Mouse (Mus musculus) myocyte (in vitro differentiated cells): ENCODE data around the gene Dglucy. TPM values are rescaled to one million over a fixed set of nuclear protein-coding genes. Genes with fewer than 3 reads are reported as not detected.

ENCODE experiments used
- H3K27me3 ChIP-seq: one replicate; pipeline ENCODE4 v1.6.1; 2011; ENCODE audit not compliant: control insufficient read depth, insufficient read depth, insufficient read length
- H3K36me3 ChIP-seq: one replicate; pipeline ENCODE4 v1.6.1; 2011; ENCODE audit not compliant: control insufficient read depth, insufficient read depth
- H3K4me2 ChIP-seq: one replicate; pipeline ENCODE4 v1.6.1; 2011; ENCODE audit warnings: low read depth, control low read depth
- H3K4me3 ChIP-seq: one replicate; pipeline ENCODE4 v1.5.1; 2011; ENCODE audit warnings: mild to moderate bottlenecking, control low read depth, moderate library complexity
- H3K79me2 ChIP-seq: one replicate; pipeline ENCODE4 v1.6.1; 2011; ENCODE audit not compliant: control insufficient read depth, insufficient read depth
- H3ac ChIP-seq: one replicate; pipeline ENCODE4 v1.6.1; 2011; ENCODE audit not compliant: control insufficient read depth, insufficient read length
- CEBPB ChIP-seq: IDR thresholded peaks from 2 replicates; pipeline ENCODE4 v1.6.1; 2011; ENCODE audit warnings: mild to moderate bottlenecking, moderate library complexity; ENCODE audit not compliant: poor library complexity, insufficient read depth, severe bottlenecking
- E2F4 ChIP-seq: IDR thresholded peaks from one replicate; pipeline ENCODE4 v1.6.1; 2011; ENCODE audit warnings: mild to moderate bottlenecking, control low read depth, moderate library complexity; ENCODE audit not compliant: insufficient read depth
- MAX ChIP-seq: IDR thresholded peaks from one replicate; pipeline ENCODE4 v1.6.1; 2011; ENCODE audit warnings: low read depth, mild to moderate bottlenecking, control low read depth
- MYOD1 ChIP-seq, 3 experiments: IDR thresholded peaks; one replicate each; pipeline ENCODE4 v1.6.1; 2011; ENCODE audit warnings: control low read depth in 2 of 3, low read depth in 2 of 3, mild to moderate bottlenecking in 2 of 3, moderate library complexity in 1 of 3; ENCODE audit not compliant: insufficient read length in 2 of 3, control insufficient read depth in 1 of 3
- MYOG ChIP-seq, 3 experiments: IDR thresholded peaks; one replicate each; pipeline ENCODE4 v1.6.1; 2011; ENCODE audit warnings: control low read depth in 2 of 3, low read depth in 2 of 3, mild to moderate bottlenecking in 2 of 3; ENCODE audit not compliant: insufficient read length in 2 of 3, control insufficient read depth in 1 of 3, insufficient read depth in 1 of 3
- POLR2A ChIP-seq: IDR thresholded peaks from one replicate; pipeline ENCODE4 v1.6.1; 2011; ENCODE audit warnings: low read depth, mild to moderate bottlenecking, control low read depth, moderate library complexity; ENCODE audit not compliant: insufficient read length
- POLR2AphosphoS2 ChIP-seq: IDR thresholded peaks from one replicate; pipeline ENCODE4 v1.6.1; 2011; ENCODE audit warnings: low read depth, control low read depth; ENCODE audit not compliant: insufficient read length
- REST ChIP-seq: IDR thresholded peaks from one replicate; pipeline ENCODE4 v1.6.1; 2011; ENCODE audit warnings: mild to moderate bottlenecking, control low read depth, moderate library complexity; ENCODE audit not compliant: insufficient read depth, insufficient read length
- SRF ChIP-seq: IDR thresholded peaks from one replicate; pipeline ENCODE4 v1.6.1; 2011; ENCODE audit warnings: low read depth; ENCODE audit not compliant: control insufficient read depth, insufficient read length
- TCF12 ChIP-seq: IDR thresholded peaks from one replicate; pipeline ENCODE4 v1.6.1; 2011; ENCODE audit warnings: mild to moderate bottlenecking, control low read depth; ENCODE audit not compliant: poor library complexity, insufficient read depth, severe bottlenecking
- TCF3 ChIP-seq: IDR thresholded peaks from one replicate; pipeline ENCODE4 v1.6.1; 2011; ENCODE audit warnings: low read depth, control low read depth; ENCODE audit not compliant: insufficient read length
- USF1 ChIP-seq: IDR thresholded peaks from one replicate; pipeline ENCODE4 v1.6.1; 2011; ENCODE audit warnings: low read depth, mild to moderate bottlenecking, control low read depth, moderate library complexity
- polyA plus RNA-seq: library from polyadenylated mRNA; unstranded; fragments of >200 nt; fragmentation: generic; extraction: Trizol; gene quantifications from one replicate; pipeline ENCODE4 v1.2.1, GENCODE M21; 2012; ENCODE audit warnings: missing spikeins

Gene Dglucy
- polyA plus RNA-seq, 1 experiment, result 24.4 TPM

DNA sequence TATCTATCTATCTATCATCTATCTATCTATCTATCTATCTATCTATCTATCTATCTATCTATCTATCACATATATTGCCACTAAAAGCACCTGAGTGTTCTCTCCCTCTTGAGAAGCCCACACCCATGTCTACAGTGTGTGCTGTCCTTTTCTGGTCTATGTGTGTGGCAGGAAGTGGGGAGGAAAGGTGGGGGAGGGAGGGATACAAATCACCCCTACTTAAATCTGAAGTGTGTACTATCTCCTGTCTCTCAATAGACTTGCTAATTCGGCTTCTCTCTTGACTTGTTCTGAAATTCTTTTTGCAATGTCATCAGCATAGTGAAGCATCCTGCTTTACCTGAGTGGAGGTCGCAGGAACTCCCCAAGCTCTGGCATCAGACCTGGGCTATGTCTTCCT, 77.5 kb downstream of the Dglucy start:
- Histone ChIP-seq H3K36me3 (no peaks in the 10 kb centered on the region), H3K4me3 (no peak overlapping the region), H3K4me2 (no peak overlapping the region), H3ac (no peak overlapping the region), H3K27me3 (no peaks in the 10 kb centered on the region), H3K79me2 (no peaks in the 10 kb centered on the region)
- TF ChIP-seq POLR2AphosphoS2 (no peak), TCF12 (no peak), USF1 (no peak), SRF (no peak), POLR2A (no peak), MYOD1 (IDR thresholded peaks at IDR 0.05; ENCODE audit: control insufficient read depth in 1 of 3, insufficient read length in 2 of 3, low read depth in 2 of 3) (no peak), E2F4 (no peak), REST (no peak), MAX (no peak), TCF3 (no peak), MYOG (IDR thresholded peaks at IDR 0.05; ENCODE audit: control insufficient read depth in 1 of 3, insufficient read depth in 1 of 3, insufficient read length in 2 of 3, low read depth in 2 of 3) (no peak), CEBPB (no peak)

DNA sequence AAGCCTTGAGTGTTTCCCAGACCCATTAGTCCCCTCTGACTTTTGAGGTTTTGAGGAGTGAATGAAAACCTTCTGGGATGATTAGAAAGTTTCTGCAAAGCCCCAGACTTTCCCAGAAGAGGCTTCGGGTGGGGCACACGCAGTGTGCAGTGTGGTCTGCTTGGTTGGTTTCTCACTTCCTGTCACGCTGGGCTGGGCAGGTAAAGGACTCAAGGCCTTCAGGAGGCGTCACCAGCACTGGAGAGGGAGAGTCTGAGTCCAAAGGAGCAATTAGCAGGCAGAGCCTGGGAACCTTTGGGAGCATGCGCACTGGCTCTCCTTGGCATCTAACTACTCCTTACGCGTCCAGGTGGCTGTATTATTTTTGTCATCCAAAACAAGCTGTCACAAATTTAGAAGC, 78.9 kb downstream of the Dglucy start:
- Histone ChIP-seq H3K36me3 (no peaks in the 10 kb centered on the region), H3ac (no peak overlapping the region), H3K27me3 (no peaks in the 10 kb centered on the region), H3K4me2 (no peak overlapping the region), H3K4me3 (no peak overlapping the region), H3K79me2 (no peaks in the 10 kb centered on the region)
- TF ChIP-seq POLR2A (no peak), TCF3 (no peak), USF1 (no peak), SRF (no peak), MYOG (IDR thresholded peaks at IDR 0.05; ENCODE audit: control insufficient read depth in 1 of 3, insufficient read depth in 1 of 3, insufficient read length in 2 of 3, low read depth in 2 of 3) (no peak)

- TF ChIP-seq REST (no peak), TCF3 (no peak), MYOG (IDR thresholded peaks at IDR 0.05; ENCODE audit: control insufficient read depth in 1 of 3, insufficient read depth in 1 of 3, insufficient read length in 2 of 3, low read depth in 2 of 3) (no peak), POLR2A (no peak), MAX (no peak)
- Histone ChIP-seq H3K36me3 (no peaks in the 10 kb centered on the region), H3ac (no peak overlapping the region), H3K79me2 (no peaks in the 10 kb centered on the region), H3K4me2 (no peak overlapping the region), H3K27me3 (no peaks in the 10 kb centered on the region), H3K4me3 (no peak overlapping the region)
Measured at GRCm38 (mm10) chr12:100862272-100862671, 83.4 kb downstream of the Dglucy start.

DNA sequence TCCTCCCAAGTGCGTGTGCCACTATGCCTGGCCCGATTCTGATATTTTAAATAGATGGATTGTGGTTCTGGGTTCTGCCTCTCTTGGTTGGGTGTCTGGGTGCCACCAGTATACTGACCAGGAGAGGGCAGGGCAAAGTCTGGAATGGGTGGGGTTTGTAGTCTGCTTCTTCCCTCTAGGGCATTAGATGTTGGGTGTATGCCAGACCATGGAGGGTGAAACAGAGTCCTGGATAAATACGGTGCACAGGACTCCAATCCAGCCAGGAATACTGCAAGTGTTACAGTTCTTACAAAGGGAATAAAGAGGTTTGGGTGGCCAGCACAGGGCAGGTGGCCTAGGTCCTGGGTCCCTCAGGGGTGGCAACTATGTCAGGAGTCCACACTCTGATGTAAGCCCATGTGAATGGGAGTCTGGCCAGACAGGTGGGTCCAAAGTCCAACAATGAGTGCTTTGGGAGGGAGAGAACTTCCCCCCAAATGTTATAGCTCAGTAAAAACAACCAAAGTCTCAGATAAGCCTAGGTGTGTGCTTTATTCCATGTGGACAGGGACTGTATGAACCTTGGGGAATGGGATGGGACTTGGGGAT, 84.1 kb downstream of the Dglucy start:
- H3K4me3 ChIP-seq, result no peak overlapping the region
- no peak overlapping the region for H3ac ChIP-seq
- no peaks in the 10 kb centered on the region for H3K27me3 ChIP-seq
- H3K4me2 ChIP-seq, result no peak overlapping the region
- no peaks in the 10 kb centered on the region for H3K36me3 ChIP-seq
- H3K79me2 ChIP-seq, result no peaks in the 10 kb centered on the region
- TF ChIP-seq MAX, result no peak
- TF ChIP-seq SRF, result no peak
- TF ChIP-seq POLR2A, result no peak

GRCm38 (mm10) chr12:100865072-100865471, 86.2 kb downstream of the Dglucy start:
- H3K27me3 ChIP-seq, result no peaks in the 10 kb centered on the region

More at GRCm38 (mm10) chr12:100865072-100865471, 86.2 kb downstream of the Dglucy start:
- Histone ChIP-seq H3K4me2 (no peak overlapping the region), H3K36me3 (no peaks in the 10 kb centered on the region), H3K79me2 (no peaks in the 10 kb centered on the region), H3ac (no peak overlapping the region), H3K4me3 (no peak overlapping the region)
- TF ChIP-seq USF1 (no peak), TCF3 (no peak), CEBPB (no peak), MYOD1 (IDR thresholded peaks at IDR 0.05; ENCODE audit: control insufficient read depth in 1 of 3, insufficient read length in 2 of 3, low read depth in 2 of 3) (no peak), SRF (no peak)
